Mouse (Mus musculus) myocyte (in vitro differentiated cells): Measurements from ENCODE around the gene Uxs1.

Experiments
- CEBPB ChIP-seq: IDR thresholded peaks from 2 replicates; pipeline ENCODE4 v1.6.1; 2011; ENCODE audit warnings: mild to moderate bottlenecking, moderate library complexity; ENCODE audit not compliant: poor library complexity, insufficient read depth, severe bottlenecking
- E2F4 ChIP-seq: IDR thresholded peaks from one replicate; pipeline ENCODE4 v1.6.1; 2011; ENCODE audit warnings: mild to moderate bottlenecking, control low read depth, moderate library complexity; ENCODE audit not compliant: insufficient read depth
- MAX ChIP-seq: IDR thresholded peaks from one replicate; pipeline ENCODE4 v1.6.1; 2011; ENCODE audit warnings: low read depth, mild to moderate bottlenecking, control low read depth
- MYOG ChIP-seq, 3 experiments: IDR thresholded peaks; one replicate each; pipeline ENCODE4 v1.6.1; 2011; ENCODE audit warnings: control low read depth in 2 of 3, low read depth in 2 of 3, mild to moderate bottlenecking in 2 of 3; ENCODE audit not compliant: insufficient read length in 2 of 3, control insufficient read depth in 1 of 3, insufficient read depth in 1 of 3
- POLR2A ChIP-seq: IDR thresholded peaks from one replicate; pipeline ENCODE4 v1.6.1; 2011; ENCODE audit warnings: low read depth, mild to moderate bottlenecking, control low read depth, moderate library complexity; ENCODE audit not compliant: insufficient read length
- TCF3 ChIP-seq: IDR thresholded peaks from one replicate; pipeline ENCODE4 v1.6.1; 2011; ENCODE audit warnings: low read depth, control low read depth; ENCODE audit not compliant: insufficient read length
- USF1 ChIP-seq: IDR thresholded peaks from one replicate; pipeline ENCODE4 v1.6.1; 2011; ENCODE audit warnings: low read depth, mild to moderate bottlenecking, control low read depth, moderate library complexity

GRCm38 (mm10) chr1:43770032-43770431 is 57.6 kb downstream of the Uxs1 start:
- no peak for TF ChIP-seq POLR2A
- TF ChIP-seq MYOG (IDR thresholded peaks at IDR 0.05; ENCODE audit: control insufficient read depth in 1 of 3, insufficient read depth in 1 of 3, insufficient read length in 2 of 3, low read depth in 2 of 3), result no peak
- TF ChIP-seq MAX, result no peak
- TF ChIP-seq TCF3, result no peak
- no peak for TF ChIP-seq USF1
- TF ChIP-seq E2F4, result no peak
- no peak for TF ChIP-seq CEBPB
